Mouse (Mus musculus): Measurements from ENCODE around the gene Cyfip1.

Cyfip1 gene

DNA sequence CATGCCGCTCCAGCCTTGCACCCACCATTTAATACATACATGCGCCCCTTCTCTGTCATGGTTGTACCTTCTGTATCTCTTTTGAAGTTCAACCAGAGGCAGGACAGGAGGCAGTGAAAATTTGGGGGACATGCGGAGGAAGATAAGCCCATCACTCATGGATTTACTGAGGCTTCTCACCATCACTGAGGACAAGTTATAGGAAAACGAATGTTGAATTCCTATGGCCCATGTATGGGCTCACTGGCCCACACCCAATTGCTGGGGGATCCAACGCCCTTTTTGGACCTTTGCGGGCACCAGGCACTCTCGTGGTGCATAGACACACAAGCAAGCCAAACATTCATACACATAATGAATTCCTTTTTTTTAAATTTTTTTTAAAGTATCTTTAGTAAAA, at the start of gene Cyfip1:
Gene Cyfip1 (plus strand): TSS at position 301 of the 400 bp plus-strand sequence.
- no peak for DNase-seq (ENCODE audit: low read depth, low spot score)

DNA sequence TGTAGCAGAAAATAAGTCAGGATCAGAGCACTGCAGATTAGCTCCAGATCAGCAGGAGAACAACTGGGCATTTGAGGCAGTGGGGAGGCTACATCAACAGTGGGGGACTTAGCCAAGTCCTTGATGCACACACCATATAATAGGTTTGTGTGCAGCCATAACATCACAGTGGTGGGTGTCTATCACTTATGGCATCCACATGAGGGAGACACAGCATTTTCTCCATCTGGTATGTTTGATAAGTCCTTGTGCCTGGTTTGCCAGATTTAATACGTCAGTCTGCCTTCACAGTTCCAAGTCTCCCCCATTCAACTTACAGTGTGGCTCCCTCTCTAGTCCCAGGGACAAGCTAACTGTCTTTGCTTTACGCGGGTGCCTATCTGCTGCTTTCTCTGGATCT, 49.3 kb upstream of the Cyfip1 start:
- DNase-seq (ENCODE audit: low read depth, low spot score) = no peak

DNA sequence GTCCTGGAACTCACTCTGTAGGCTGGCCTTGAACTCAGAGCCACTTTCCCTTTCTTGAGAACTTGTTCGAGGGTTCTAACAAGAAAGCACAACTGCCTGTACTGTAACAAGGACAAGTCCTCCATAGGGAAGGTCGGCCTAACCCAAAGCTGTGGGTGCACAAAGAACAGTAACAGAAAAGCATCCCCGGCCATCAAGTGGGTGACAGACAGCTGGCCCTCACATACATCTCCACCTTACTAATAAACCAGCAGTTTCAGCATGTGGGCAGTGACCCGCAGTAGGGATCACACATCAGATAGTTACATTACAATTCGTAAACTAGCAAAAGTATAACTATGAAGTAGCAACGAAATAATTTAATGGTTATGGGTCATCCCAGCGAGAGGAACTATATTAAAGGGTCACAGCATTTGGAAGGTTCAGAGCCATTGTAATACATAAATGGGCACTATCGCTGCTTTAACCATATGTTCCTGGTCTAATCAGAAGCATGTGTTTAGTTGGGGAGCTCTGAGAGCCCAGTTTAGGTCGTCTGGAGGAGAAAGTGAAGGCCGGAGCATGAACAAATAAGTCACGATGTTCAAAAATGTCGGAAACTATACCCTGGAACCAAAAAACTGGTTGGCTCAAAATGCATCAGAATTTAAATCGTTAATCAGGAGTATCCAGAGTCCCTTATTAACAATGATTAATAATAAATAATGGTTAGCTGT, 48.2 kb upstream of the Cyfip1 start:
- no peak for DNase-seq (ENCODE audit: low read depth, low spot score)

DNA sequence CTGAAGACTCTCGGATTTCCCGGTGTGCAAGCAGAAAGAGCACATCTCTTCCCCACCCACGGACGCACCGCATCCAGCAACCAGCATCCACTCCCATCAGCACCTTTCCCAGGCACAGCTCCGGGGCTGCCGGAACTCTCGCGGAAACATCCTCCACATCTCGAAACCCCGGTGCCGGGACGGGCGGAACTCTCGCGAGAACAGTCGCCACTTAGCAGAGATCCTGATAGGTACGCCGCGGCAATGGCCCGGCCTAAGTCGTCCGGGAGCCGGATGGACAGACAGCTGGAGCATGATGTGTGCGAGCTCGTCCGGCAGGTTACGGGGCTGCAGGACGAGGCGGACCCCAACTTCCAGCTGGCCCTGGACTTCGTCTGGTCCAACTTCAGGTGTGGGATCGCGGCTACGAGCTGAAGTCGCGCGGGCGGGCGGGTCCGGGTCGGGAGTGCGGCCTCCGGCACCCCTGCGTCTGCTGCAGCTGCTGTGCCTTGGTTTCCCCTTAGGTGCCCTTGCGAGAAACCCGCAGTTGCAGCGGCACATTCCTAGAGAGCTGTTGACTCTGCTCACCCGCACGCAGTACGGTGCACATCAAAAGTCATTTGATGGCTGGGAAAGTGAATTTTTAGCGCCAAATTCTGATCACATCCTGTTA, 47.5 kb upstream of the Cyfip1 start, which contains the start of gene Tubgcp5:
Gene Tubgcp5 (plus strand): TSS at position 203 of the 652 bp plus-strand sequence.
- DNase-seq (ENCODE audit: low read depth, low spot score) = peak; percentile 98

DNA sequence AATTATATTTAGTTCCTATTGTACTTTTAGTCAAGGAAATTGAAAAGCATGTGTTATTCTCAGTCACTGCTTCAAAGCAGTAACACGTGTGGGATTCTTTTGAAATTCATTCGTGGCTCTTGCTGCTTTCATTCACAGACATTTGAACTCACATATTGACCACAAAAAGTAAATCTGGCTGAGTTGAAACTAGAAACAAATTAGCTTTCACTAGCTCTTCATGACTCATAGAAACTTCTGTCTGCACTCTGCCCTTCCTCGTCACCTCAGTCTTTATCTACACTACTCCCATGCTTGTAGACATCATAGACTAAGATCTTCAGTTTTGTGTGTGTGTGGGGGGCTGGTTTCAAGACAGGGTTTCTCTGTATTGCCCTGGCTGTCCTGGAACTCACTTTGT, 41.6 kb upstream of the Cyfip1 start:
- DNase-seq (ENCODE audit: low read depth, low spot score) = no peak

DNA sequence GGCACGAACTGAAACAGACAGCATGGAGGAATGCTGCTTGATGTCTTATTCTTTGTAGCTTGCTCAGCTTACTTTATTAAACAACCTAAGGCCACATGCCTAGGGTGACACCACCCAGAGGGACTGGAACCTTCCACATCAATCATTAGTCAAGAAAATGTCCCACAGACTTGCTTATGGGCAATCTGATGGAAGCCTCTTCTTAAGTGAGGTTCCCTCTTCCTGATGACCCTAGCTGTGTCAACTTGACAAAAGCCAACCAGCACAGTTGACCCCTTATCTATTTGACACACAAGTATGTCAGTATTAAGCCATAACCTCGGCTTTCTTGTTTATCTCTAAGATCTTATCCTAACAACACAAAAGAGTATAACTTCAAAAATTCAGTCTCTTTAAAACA, 31.6 kb upstream of the Cyfip1 start:
- DNase-seq (ENCODE audit: low read depth, low spot score) = no peak

DNA sequence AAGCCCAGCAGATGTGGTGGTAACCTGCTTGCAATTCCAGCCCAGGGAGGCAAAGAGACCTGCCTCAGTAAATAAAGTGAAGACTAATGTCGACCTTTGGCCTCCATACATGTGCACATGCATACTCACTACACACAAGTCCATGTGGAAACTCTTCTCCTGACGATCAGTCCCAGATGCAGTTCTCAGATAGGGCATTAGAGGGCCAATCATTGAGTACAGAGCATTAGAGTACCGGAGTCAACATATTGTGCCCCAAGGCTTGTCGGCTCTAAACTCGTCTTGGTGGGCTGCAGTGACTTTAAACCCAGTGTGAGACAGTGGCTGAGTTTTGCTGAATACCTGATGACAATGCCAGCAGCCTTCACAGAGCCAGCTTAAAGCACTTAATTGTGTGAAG, 17.1 kb upstream of the Cyfip1 start:
- DNase-seq (ENCODE audit: low read depth, low spot score) = peak; percentile 16

DNA sequence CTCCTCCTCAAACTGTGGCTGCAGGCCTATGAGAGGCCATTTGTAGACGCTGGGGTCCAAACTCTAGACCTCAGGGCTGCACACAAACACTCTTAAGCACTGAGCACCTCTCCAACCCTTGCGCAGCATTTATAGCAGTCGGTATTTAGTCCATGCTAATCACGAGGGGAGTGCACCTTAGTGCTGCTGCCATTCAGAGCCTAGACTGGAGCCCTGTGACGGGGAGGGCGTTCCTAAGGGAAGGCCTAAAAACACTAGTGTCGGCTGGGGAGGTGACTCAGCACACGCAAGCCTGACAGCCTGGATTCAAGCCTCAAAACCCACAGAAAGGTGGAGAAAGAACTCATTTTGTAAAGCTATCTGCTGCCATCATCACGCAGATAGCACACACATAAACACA, 14.0 kb upstream of the Cyfip1 start:
- DNase-seq (ENCODE audit: low read depth, low spot score) = peak; percentile 72

DNA sequence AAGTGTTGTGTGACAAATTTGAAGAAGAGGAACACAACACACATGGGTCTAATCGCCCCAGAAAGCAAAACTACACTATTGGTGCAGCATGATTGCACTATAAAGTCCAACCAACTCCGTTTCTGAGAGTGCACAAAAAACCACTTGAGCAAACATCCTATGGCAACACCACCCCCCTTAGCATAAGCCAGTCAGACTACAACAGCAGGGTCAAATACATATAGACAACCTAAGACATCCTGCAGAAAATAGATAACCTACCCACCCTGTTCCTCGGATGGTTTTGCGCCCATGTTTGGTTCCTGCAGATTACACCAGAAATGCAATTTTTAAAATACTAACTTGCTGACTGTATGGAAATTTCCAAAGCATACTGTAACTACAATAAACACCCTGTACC, 4.7 kb upstream of the Cyfip1 start:
- no peak for DNase-seq (ENCODE audit: low read depth, low spot score)

DNA sequence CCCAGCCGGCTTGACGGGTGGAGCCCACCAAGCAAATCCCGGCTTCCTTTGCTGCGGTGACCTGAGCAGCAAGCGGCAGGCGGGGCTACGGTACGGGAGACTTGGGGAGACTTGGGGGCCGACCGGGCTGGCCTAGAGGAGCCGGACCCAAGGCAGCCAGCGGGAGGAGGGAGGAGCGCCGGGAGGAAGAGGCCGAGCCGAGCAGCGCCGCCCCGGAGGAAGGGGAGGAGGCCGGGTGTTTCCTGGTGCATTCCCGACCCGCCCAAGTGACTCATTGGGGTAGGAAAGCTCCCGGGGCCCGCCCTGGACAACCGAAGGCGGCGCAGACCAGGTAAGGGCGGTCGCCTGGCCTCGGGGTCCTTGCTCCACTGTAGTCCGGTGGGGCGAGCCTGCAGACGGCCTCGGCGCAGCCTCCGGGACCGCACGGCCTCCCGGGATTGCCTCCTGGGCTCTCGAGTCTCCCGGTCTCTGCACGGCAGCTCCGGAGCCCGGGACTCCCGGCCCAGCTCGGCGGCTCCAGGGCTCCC, 495 bp downstream of the Cyfip1 start:
- peak; percentile 90 for DNase-seq (ENCODE audit: low read depth, low spot score)

DNA sequence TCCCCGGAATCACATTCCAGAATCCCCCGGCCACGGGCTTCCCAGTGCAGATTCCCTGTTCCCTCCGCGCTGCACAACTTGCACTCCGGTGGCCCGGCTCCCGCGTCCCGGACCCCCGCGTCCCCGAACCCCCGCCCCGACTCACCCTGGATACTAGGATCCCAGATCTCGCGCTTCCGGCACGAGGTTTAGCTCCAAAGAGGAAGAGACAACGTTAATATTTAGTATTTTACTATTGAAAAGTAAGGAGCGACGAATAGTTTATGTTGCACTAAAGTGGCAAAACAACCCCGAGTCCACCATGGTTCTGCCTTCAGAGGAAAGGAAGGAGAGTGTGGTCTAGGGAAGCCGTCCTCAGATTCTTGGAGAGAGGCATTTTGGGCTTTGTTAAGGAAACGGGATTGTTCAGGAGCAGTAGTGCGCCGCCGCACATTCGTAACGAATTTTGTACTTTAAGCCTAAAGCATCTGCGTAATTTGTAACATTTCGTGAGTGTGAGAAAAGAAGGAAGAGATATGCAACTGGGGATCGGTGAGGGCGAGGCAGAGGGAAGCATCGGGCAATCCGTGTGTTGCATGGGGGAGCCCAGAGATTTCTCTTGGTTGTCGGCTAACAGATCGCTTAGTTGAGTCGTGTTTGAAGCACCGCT, 1.1 kb downstream of the Cyfip1 start:
- DNase-seq (ENCODE audit: low read depth, low spot score) = peak; percentile 51

DNA sequence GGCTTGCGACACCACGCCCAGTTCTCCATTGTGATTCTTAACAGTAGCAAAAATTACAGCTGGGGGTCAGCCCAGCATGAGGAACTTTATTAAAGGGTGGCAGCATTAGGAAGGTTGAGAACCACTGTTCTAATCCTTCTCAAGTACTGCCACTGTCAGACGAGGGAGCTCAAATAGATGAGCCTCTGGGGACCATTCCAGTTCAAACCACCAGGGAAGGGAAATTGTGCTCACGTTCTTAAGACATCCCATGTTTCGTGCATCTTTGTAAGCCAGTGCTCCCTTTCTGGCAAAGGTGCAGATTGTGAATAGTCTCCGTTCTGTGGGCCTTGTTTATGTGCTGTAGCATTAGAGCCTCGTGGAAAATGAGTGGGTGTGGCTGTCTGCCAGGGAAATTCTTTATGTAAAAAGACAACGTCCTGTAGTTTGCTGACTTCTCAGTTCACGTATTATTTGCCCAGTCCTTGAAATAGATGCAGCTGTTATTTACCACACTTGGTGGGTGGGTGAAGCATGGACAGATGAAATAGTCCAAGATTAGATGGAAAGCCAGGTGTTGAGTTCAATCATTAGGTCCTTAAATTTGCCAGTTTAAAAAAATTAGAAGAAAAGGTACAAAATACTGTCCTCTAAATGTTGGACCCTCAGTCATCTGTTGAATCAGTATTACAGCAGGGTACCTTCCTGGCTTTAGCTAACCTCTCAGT, 5.2 kb downstream of the Cyfip1 start:
- DNase-seq (ENCODE audit: low read depth, low spot score) = peak; percentile 47

DNA sequence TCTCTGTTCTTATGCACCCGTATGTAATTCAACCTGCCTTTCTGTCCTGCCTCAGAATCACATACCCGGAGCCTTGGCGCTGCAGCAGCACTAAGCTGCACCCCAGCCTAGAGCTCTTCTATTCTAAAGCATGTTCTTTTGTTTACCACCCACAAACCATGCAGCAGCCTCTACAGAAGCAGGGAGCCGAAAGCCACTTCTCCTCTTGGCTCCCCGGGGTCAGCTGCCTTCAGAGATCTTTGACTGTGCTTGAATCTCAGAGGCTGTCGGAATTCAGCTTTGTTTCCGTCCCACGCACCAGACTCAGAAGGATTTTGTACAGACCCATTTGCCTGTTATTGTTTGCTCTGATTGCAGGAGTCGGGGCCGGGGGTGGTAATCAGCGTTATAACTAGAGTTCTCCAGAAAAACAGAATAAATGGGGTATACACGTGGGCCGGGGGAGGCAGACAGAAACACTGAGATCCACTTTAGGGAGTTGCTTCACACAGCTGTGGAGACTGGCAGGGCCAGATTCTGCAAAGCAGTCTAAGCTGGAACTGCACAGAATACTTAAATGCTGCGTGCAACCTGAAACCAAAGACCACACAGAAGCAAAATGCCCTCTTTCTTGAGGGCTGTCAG, 8.5 kb downstream of the Cyfip1 start:
- DNase-seq (ENCODE audit: low read depth, low spot score) = peak; percentile 32

DNA sequence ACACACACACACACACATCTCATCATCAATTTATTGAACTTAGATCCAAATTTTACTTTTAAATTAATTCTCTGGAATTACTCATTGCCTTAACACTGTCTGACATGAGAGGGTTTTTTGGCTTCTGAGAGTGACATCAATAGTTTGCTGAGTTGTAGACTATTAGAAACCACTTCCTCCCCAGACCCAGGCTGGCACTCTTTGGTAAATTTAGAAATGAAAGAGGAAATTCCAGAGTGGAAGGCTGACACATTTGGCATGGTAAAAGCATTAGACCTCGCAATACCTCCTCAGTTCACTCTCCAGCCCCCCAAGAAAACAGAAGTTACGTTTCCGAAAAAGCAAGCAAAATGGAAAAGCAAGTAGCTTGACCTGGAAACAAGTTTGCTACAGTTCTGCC, 11.2 kb downstream of the Cyfip1 start:
- no peak for DNase-seq (ENCODE audit: low read depth, low spot score)

DNA sequence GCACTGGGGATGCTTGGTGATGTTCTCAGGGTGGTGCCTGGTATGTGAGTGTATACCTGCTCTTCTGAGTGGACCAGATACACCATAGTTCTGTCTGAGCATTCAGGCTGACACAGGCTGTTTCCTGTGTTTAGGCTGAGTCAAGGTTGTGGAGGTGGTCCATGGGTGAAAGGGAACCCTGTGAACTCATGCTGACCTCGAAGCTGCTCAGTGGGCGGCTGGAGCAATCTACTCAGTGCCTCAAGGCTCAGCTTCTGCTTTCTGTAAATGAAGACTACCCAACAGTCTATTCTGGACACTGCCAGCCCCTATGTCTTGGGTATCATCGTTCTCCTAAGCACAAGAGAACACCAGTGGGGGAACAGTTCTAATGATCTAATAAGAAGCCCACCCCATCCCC, 14.1 kb downstream of the Cyfip1 start:
- DNase-seq (ENCODE audit: low read depth, low spot score) = peak; percentile 13

DNA sequence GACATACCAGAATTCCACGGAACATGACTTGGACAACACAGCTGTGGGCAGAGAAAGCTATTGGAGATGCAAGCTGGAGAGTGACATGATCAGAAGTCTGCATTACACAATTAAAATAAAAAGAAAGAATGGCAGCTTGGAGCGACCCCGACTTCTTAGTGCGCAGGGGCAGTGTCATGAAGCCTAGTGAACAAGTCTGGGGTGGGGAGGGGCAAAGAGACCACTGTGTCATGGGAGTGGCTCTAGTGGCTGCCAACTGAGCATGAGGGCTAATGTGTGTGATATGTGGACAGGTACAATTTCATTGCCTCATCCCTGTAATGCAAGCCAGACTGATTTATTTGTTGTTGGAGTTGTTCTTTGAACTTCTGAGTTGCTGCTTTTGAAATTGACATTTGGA, 15.2 kb downstream of the Cyfip1 start:
- DNase-seq (ENCODE audit: low read depth, low spot score) = no peak

DNA sequence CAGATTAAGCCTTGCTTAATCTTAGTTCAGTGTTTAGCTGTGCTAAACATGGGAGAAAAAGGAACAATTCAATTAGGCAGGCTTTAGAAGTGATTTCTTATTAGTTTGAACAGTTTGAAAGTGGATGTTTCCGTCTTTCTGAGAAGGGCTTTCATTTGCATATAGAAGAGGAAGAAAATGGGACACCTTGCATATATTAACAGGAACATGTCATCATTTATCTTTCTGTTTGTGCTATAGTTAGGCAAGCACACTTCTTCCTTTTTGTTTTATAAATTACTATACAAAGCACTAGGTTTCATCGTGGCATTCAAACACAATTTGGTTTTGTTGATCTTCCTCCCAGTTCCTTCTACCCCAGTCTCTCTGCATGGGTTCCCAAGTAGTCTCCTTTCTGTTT, 16.2 kb downstream of the Cyfip1 start:
- DNase-seq (ENCODE audit: low read depth, low spot score) = no peak

DNA sequence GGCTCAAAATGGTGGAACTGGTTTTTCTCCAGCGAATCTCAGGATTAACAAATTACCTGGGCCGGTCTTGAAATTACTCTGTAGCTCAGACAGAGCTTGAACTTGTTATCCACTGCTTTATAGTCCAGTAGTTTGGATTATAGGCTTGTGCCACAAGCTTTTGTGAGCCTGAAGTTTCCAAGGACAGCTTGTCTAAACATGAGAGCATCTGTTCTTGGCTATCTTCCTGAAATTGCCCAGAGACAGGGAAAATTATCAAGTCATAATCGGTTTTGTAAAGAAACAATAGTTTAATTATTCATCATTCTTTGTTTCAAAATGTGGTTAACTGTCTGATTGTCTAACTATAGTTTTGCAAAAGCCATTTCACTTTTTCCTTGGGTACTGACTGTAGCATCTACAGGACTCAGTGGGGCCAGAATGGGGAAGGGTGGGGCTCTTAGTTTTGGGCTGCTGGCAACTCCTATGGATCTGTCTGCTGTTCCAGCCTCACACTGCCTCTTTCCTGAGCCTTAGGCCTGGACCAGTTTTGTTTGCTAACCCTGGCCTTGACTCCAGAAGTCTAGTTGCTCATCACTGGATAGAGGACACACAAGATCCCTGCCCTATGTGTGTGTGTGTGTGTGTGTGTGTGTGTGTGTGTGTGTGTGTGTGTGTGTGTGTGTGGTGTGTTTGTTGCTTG, 17.4 kb downstream of the Cyfip1 start:
- DNase-seq (ENCODE audit: low read depth, low spot score) = no peak

DNA sequence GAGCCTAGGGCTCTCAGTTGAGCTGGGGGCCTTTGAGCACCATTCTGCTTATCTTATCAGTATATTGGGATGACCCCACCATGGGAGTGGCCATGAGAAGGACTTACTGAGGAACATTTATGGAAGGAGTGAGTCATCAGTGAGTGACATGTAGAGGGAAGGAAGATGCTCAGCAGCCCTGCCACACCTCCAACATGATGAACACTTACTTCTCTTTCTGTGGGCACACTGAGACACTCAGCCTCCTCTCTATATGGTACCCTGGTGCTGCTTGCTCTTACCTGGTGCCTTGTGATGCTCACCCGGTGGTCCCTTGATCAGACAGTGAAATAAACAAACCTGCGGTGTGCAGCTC, 17.9 kb downstream of the Cyfip1 start:
- DNase-seq (ENCODE audit: low read depth, low spot score) = no peak

DNA sequence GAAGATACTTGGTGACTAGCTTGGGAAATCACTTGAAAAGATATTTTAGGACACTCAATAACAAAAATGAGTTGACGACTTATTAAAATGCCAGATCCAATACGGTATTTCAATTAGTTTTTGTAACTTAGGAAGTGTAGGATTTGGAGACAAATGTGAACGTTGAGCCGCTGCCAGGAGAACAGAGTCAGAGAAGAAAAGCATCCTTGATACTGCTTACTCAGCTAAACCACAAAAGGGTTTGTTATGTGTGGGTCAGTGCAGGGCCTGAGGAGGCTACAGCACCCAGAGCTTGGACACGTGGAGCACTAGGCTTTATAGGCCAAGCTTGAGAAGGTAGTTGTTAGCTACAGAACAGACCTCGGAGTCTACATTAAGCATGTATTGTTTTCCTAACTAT, 18.4 kb downstream of the Cyfip1 start:
- no peak for DNase-seq (ENCODE audit: low read depth, low spot score)

DNA sequence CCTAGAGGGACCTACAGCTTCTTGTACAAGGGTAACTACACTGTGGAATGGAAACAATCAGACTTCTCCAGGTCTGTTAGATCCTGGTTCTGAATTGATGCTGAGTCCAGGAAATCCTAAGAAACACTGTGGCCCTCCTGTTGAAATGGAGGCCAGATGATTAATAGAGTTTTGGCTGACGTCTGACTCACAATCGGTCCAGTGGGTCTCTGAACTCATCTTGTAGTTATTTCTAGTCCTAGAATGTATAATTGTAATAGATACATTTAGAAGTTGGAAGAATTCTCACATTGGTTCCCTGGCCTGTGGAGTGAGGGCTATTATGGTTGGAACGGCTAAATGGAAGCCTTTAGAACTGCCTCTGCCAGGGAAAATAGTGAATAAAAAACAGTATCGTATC, 19.6 kb downstream of the Cyfip1 start:
- DNase-seq (ENCODE audit: low read depth, low spot score) = no peak

Data from R1 (cell line).